Mouse (Mus musculus): Measurements from ENCODE around the gene Vdac2.

Gene Vdac2

GRCm38 (mm10) chr14:21820880-21821505 lies 4.0 kb upstream of the Vdac2 start:
- DNase-seq = no peak

GRCm38 (mm10) chr14:21822307-21822706 lies 2.7 kb upstream of the Vdac2 start:
- DNase-seq = no peak

- DNase-seq = peak; percentile 47
These were observed 2.2 kb upstream of the Vdac2 start for GRCm38 (mm10) chr14:21822795-21823374.

- DNase-seq = no peak
These were observed 1.1 kb upstream of the Vdac2 start for GRCm38 (mm10) chr14:21823897-21824296.

- no peak for DNase-seq
These were observed 901 bp downstream of the Vdac2 start for GRCm38 (mm10) chr14:21825786-21826491.

GRCm38 (mm10) chr14:21830876-21831767 lies 6.1 kb downstream of the Vdac2 start:
- DNase-seq = peak; percentile 98

GRCm38 (mm10) chr14:21831830-21832403 lies 6.9 kb downstream of the Vdac2 start:
- no peak for DNase-seq

GRCm38 (mm10) chr14:21838336-21839017 lies 13.4 kb downstream of the Vdac2 start:
- DNase-seq = no peak

- DNase-seq = no peak
These were observed 17.0 kb downstream of the Vdac2 start for GRCm38 (mm10) chr14:21841819-21842592.

- DNase-seq = no peak
These were observed 18.2 kb downstream of the Vdac2 start for GRCm38 (mm10) chr14:21843263-21843662.

- no peak for DNase-seq
These were observed 21.9 kb downstream of the Vdac2 start for GRCm38 (mm10) chr14:21846827-21847380.

- DNase-seq = peak; percentile 35
These were observed 22.5 kb downstream of the Vdac2 start for GRCm38 (mm10) chr14:21847381-21848165.

GRCm38 (mm10) chr14:21848166-21849154 lies 23.4 kb downstream of the Vdac2 start, which contains the start of gene Comtd1:
Gene Comtd1, minus strand, starts transcription at chr14:21848977.
- peak; percentile 94 for DNase-seq

GRCm38 (mm10) chr14:21849524-21850418 lies 24.7 kb downstream of the Vdac2 start:
- DNase-seq = no peak

- DNase-seq = no peak
These were observed 25.5 kb downstream of the Vdac2 start for GRCm38 (mm10) chr14:21850419-21851127.

- no peak for DNase-seq
These were observed 27.2 kb downstream of the Vdac2 start for GRCm38 (mm10) chr14:21851996-21852791.

All from right cerebral cortex, postnatal 25 days (tissue).